Mouse (Mus musculus) lung, adult 2 months (tissue): ENCODE measurements around the gene 9430038I01Rik.

ENCODE experiments used
- CTCF ChIP-seq: fragments of 200-500 bp; IDR thresholded peaks from 2 replicates; pipeline ENCODE4 v1.5.1; 2011; ENCODE audit warnings: mild to moderate bottlenecking, low read length, control low read depth; ENCODE audit not compliant: insufficient read depth
- POLR2A ChIP-seq: fragments of 200-500 bp; IDR thresholded peaks from 2 replicates; pipeline ENCODE4 v1.6.1; 2011; ENCODE audit warnings: low read depth, mild to moderate bottlenecking, control low read depth, low read length, borderline replicate concordance; ENCODE audit errors: extremely low read depth

- TF ChIP-seq CTCF (no peak), POLR2A (no peak)
Measured at GRCm38 (mm10) chr7:137421236-137421635, 10.7 kb upstream of the 9430038I01Rik start.
